Mouse (Mus musculus) stomach, embryonic 16.5 days (tissue): Measurements from ENCODE around the gene Hyal3. TPM values are rescaled to one million over a fixed set of nuclear protein-coding genes. Genes with fewer than 3 reads are reported as not detected.
A peak's percentile ranks its signal among the peaks of the same experiment; 100 is the strongest.

Source experiments
- ATAC-seq: fragments of 200-750 bp; cut with Nextera tagmentation; 2 replicates; pipeline ENCODE4 v1.8.0; 2017; ENCODE audit warnings: moderate number of reproducible peaks, moderate TSS enrichment; ENCODE audit not compliant: insufficient read depth, low FRiP score
- H3K27ac ChIP-seq: fragments of 300-500 bp; sonication (generic); 2 replicates; pipeline ENCODE4 v1.5.1; 2014; ENCODE audit warnings: low read length
- H3K27me3 ChIP-seq: fragments of 300-500 bp; sonication (generic); 2 replicates; pipeline ENCODE4 v1.6.1; 2014; ENCODE audit warnings: low read length, control low read depth, mixed read lengths; ENCODE audit not compliant: control insufficient read depth, insufficient read depth
- H3K36me3 ChIP-seq: fragments of 300-500 bp; sonication (generic); 2 replicates; pipeline ENCODE4 v1.6.1; 2014; ENCODE audit warnings: low read length; ENCODE audit not compliant: control insufficient read depth, insufficient read depth
- H3K4me1 ChIP-seq: fragments of 300-500 bp; sonication (generic); 2 replicates; pipeline ENCODE4 v1.6.1; 2014; ENCODE audit warnings: low read length, control low read depth, mixed read lengths; ENCODE audit not compliant: control insufficient read depth, insufficient read depth
- H3K4me2 ChIP-seq: fragments of 300-500 bp; sonication (generic); 2 replicates; pipeline ENCODE4 v1.6.1; 2014; ENCODE audit warnings: low read depth, low read length, mixed read lengths
- H3K4me3 ChIP-seq: fragments of 300-500 bp; sonication (generic); replicated peaks from 2 replicates; pipeline ENCODE4 v1.5.1; 2014; ENCODE audit warnings: mild to moderate bottlenecking, low read length
- H3K9ac ChIP-seq: fragments of 300-500 bp; sonication (generic); 2 replicates; pipeline ENCODE4 v1.6.1; 2014; ENCODE audit warnings: low read length
- H3K9me3 ChIP-seq: fragments of 300-500 bp; sonication (generic); replicated peaks from 2 replicates; pipeline ENCODE4 v1.6.1; 2016; ENCODE audit warnings: low read length, control low read depth; ENCODE audit not compliant: control insufficient read depth
- WGBS: fragments of 180-500 bp; shearing (Covaris S2); extraction: QIAGEN DNeasy Blood & Tissue Kit; methylation state at CpG from one replicate; pipeline ENCODE4 v1.1.7; 2014; 5-methylcytosine and 5-hydroxymethylcytosine counted together
- polyA plus RNA-seq: library from polyadenylated mRNA; unstranded; fragments of >200 nt; fragmentation: Nextera tagmentation; extraction: Ambion mirVana; gene quantifications from 2 replicates; pipeline ENCODE4 v1.2.1, GENCODE M21; 2015

The Hyal3 gene
- polyA plus RNA-seq, 1 experiment from 2014 or later, result 1.4 TPM

GRCm38 (mm10) chr9:107624951-107625350 lies 44.3 kb downstream of the Hyal3 start:
- peaks cover 5% of the 10 kb centered on the region; the same call in 1 of the 2 replicates for H3K36me3 ChIP-seq
- H3K27me3 ChIP-seq, result no peaks in the 10 kb centered on the region
- H3K27ac ChIP-seq, result peak overlapping the region; percentile 80
- H3K4me3 ChIP-seq, result no peak overlapping the region
- peak overlapping the region; percentile 28; the same call in 1 of the 2 replicates for H3K9ac ChIP-seq
- peaks cover 62% of the 10 kb centered on the region for H3K4me1 ChIP-seq
- no peaks in the 10 kb centered on the region for H3K9me3 ChIP-seq
- WGBS, result 92% methylated on average over 3 of the region's 3 CpGs
- peak overlapping the region; percentile 12; the same call in 1 of the 2 replicates for H3K4me2 ChIP-seq
- no peak for ATAC-seq

DNA sequence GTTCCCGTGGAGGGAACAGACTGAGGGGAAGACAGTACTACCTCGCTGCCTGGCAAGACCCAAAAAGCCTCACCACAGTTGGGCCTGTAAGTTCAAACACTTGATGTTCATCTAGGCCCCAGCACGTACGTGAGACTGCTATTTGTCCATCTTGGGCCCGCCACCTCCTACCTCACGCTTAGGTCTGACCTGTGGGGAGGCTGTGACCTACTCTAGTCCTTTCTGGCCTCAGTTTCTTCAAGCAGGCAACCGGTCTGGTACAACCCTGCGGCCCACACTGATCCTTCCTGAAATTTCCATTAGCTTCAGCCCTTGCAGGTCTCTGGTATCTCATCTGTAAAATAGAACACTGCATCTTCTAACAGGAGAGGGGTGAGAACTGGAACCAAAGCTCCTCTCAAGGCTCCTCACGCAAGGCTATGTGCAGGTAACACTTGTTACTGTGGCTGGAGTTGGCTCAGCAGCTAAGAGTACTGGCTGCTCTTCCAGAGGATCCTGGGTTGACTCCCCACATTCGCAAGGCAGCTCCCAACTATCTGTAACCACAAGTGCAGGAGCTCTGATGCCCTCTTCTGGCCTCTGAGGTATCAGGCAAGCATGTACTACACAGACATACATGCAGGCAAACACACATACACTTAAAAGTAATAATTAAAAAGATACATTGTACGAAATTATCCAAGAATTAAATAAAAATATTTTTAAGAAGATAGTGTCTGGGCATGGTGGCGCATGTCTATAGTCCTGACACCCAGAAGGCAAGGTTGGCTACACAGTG lies 44.9 kb downstream of the Hyal3 start:
- Histone ChIP-seq H3K27ac (peak overlapping the region; percentile 80), H3K27me3 (no peaks in the 10 kb centered on the region), H3K4me3 (no peak overlapping the region), H3K4me2 (no peak overlapping the region), H3K4me1 (peaks cover 62% of the 10 kb centered on the region), H3K9me3 (no peaks in the 10 kb centered on the region), H3K9ac (peak overlapping the region; percentile 28; the same call in 1 of the 2 replicates), H3K36me3 (0 out of 2 replicates have a peak, but pooled peaks cover 2% of the 10 kb centered on the region)
- ATAC-seq, result no peak
- WGBS, result 90% methylated on average over 12 of the region's 12 CpGs

DNA sequence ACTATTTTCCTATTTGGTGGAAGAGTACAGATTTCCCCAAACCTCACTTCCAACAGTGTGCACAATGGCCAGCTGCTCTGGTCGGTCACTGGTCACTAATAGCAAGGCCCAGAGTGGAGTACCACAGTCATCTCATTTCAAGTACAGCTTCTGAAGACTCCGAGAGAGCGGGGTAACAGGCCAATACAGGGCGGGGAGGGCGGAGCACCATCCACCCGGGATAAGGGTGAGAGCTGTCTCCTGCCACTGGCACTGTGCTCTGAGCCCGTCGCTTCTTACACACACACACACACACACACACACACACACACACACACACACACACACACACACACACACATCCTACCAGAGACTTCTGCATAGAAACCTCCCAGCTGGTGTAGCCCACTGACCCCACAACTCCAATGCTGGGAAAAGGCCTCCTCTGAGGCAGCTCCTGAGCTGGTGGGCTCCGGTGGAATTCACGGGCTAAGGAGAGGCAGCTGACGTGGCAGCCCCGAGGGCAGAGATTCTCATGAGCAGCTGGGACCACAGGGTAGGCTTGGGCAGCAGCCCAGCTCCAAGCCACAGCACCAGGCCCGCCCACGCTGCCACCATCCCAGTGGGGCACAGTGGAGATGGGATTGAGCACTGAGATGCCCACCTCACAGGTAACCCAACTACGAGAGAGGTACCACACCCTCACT lies 45.7 kb downstream of the Hyal3 start:
- H3K9me3 ChIP-seq, result no peaks in the 10 kb centered on the region
- H3K27ac ChIP-seq, result peak overlapping the region; percentile 80
- H3K36me3 ChIP-seq, result 0 out of 2 replicates have a peak, but pooled peaks cover 2% of the 10 kb centered on the region
- ATAC-seq, result peak; percentile 12
- peak overlapping the region; percentile 23 for H3K4me2 ChIP-seq
- H3K4me1 ChIP-seq, result peaks cover 64% of the 10 kb centered on the region
- WGBS, result 31% methylated on average over 14 of the region's 15 CpGs
- no peak overlapping the region for H3K4me3 ChIP-seq
- H3K9ac ChIP-seq, result peak overlapping the region; percentile 70
- H3K27me3 ChIP-seq, result no peaks in the 10 kb centered on the region

GRCm38 (mm10) chr9:107626844-107627277 lies 46.2 kb downstream of the Hyal3 start:
- no peaks in the 10 kb centered on the region for H3K9me3 ChIP-seq
- ATAC-seq, result peak; percentile 62
- peaks cover 67% of the 10 kb centered on the region for H3K4me1 ChIP-seq
- H3K27me3 ChIP-seq, result no peaks in the 10 kb centered on the region
- no peak overlapping the region for H3K4me3 ChIP-seq
- H3K36me3 ChIP-seq, result 0 out of 2 replicates have a peak, but pooled peaks cover 2% of the 10 kb centered on the region
- 6% methylated on average over 2 of the region's 2 CpGs for WGBS
- H3K4me2 ChIP-seq, result peak overlapping the region; percentile 23
- H3K27ac ChIP-seq, result peak overlapping the region; percentile 80
- H3K9ac ChIP-seq, result peak overlapping the region; percentile 70

DNA sequence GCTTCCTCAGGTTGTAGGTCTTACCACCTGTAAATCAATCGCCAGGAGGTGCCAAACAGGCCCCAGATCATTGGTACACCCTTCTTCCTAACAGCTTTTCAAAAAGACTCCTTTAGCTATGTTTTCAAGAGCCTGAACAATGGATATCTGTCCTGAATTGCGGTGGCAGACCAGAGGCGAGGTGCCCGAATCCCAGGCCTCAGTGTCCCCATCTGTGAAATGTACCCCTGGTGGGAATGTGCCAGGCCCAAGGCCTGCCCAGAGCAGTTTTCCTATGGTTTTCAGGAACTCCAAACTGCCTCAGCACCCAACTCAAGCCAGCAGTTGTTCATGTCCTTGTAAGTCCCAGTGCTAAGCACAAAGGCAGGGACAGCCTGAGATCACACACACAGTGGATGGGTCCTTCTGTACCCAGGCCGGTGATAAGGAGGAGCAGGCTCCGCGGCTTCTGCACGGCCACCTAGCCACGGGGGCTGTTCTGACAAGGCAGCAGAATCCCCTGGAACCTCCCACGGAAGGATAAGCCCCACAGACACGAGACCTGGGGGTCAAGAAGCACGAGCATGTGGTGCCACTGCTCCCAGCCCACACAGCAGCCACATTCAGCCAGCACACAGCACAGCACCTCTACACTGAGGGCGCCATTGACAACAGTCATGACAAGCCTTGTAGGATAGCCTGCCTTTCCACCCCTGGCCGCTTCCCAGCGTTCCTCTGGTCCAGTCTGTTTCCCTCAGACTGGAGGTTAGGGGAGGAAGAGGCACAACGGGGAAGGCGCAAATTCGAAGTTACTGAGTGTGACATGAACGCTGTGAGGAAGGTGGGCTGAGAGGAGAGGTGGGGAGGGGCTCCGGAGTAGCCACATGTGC lies 47.0 kb downstream of the Hyal3 start:
- Histone ChIP-seq H3K36me3 (0 out of 2 replicates have a peak, but pooled peaks cover 2% of the 10 kb centered on the region), H3K27ac (peak overlapping the region; percentile 80), H3K4me1 (peaks cover 75% of the 10 kb centered on the region), H3K4me2 (peak overlapping the region; percentile 41; the same call in 1 of the 2 replicates), H3K9me3 (no peaks in the 10 kb centered on the region), H3K27me3 (no peaks in the 10 kb centered on the region), H3K4me3 (no peak overlapping the region), H3K9ac (peak overlapping the region; percentile 70; the same call in 1 of the 2 replicates)
- WGBS, result 42% methylated on average over 20 of the region's 20 CpGs
- no peak for ATAC-seq

DNA sequence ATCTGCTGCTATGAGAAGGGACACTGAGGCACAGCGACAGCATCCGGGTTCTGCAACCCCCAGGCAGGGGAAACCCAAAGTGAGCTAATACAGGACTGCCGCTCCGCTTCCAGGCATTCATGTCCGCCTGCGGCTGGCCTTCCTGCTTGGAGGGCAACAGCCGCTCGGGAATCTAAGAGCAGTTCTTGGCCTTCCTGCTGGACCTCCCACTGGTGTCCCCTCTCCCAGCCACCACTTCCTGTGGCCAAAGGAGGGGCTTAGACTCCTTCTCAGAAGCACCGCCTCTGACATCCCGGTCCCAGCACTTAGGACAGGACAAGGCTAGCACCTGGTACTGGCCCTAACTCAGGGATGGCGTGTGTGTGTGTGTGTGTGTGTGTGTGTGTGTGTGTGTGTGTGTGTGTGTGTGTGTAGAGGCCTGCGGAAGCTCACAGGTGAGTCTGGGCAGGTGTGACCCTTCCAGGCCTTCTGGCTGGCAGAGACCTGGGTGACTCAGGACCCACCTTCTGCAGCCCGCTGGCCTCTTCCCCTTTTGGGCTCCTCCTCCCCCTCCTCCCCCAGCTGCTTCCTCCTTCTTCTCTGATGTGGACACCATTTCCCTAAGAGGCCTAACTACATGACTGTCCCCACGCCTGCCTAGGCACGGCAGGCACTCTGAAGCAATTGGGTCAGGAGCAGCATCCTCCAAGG lies 48.2 kb downstream of the Hyal3 start:
- H3K4me3 ChIP-seq, result no peak overlapping the region
- 52% methylated on average over 15 of the region's 15 CpGs for WGBS
- peak overlapping the region; percentile 80 for H3K27ac ChIP-seq
- peak overlapping the region; percentile 48 for H3K9ac ChIP-seq
- H3K4me1 ChIP-seq, result peaks cover 79% of the 10 kb centered on the region
- no peak for ATAC-seq
- no peaks in the 10 kb centered on the region for H3K27me3 ChIP-seq
- 0 out of 2 replicates have a peak, but pooled peaks cover 2% of the 10 kb centered on the region for H3K36me3 ChIP-seq
- H3K4me2 ChIP-seq, result peak overlapping the region; percentile 41
- no peaks in the 10 kb centered on the region for H3K9me3 ChIP-seq

GRCm38 (mm10) chr9:107629411-107629730 lies 48.8 kb downstream of the Hyal3 start:
- no peak for ATAC-seq
- peak overlapping the region; percentile 41; the same call in 1 of the 2 replicates for H3K4me2 ChIP-seq
- H3K36me3 ChIP-seq, result no peaks in the 10 kb centered on the region
- peaks cover 75% of the 10 kb centered on the region for H3K4me1 ChIP-seq
- H3K27ac ChIP-seq, result peak overlapping the region; percentile 80
- H3K9me3 ChIP-seq, result no peaks in the 10 kb centered on the region
- 34% methylated on average over 4 of the region's 4 CpGs for WGBS
- peak overlapping the region; percentile 47 for H3K9ac ChIP-seq
- H3K4me3 ChIP-seq, result no peak overlapping the region
- no peaks in the 10 kb centered on the region for H3K27me3 ChIP-seq

GRCm38 (mm10) chr9:107629901-107630425 lies 49.3 kb downstream of the Hyal3 start:
- ATAC-seq, result no peak
- Histone ChIP-seq H3K4me3 (no peak overlapping the region; the same call in 1 of the 2 replicates), H3K27ac (peak overlapping the region; percentile 80), H3K36me3 (no peaks in the 10 kb centered on the region), H3K9ac (peak overlapping the region; percentile 47), H3K9me3 (no peaks in the 10 kb centered on the region), H3K4me2 (peak overlapping the region; percentile 41), H3K27me3 (no peaks in the 10 kb centered on the region), H3K4me1 (peaks cover 69% of the 10 kb centered on the region)
- WGBS, result 22% methylated on average over 14 of the region's 14 CpGs
